Mouse (Mus musculus): Measurements from ENCODE around the gene Btbd2. TPM values are rescaled to one million over a fixed set of nuclear protein-coding genes. Genes with fewer than 3 reads are reported as not detected.

Gene Btbd2
- total and polyA plus RNA-seq, 3 experiments, result 43.1 to 81.8 TPM; not detected in 1

DNA sequence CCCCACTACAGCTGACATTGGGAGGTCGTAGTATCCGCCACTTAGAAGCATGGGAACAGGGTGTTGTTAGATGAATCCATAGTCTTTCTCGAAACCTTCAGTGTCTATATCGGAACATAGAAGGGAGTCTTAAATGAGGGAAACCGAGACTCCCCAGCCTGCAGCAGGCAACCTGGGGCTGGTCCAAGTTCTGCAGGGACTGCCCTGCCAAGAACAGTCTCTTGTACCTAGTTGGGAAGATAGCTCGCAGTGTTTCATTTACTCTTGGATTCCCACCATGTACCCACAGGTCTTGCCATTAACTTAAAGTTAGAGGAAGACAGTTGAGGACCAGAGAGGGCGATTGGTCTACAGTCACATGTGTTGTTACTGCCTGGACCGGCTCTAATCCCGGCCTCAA is 36.5 kb downstream of the Btbd2 start:
- peaks cover 28% of the 10 kb centered on the region for H3K79me2 ChIP-seq (ENCODE audit: control insufficient read depth, insufficient read depth, low read length, poor library complexity)
- no peaks in the 10 kb centered on the region for H3K9me3 ChIP-seq (replicated peaks; ENCODE audit: insufficient read depth, low read length)
- peaks cover 0 to 18% of the 10 kb centered on the region in 2 experiments; a peak in 2 of 4 replicates for H3K4me1 ChIP-seq (ENCODE audit: control insufficient read depth in 1 of 2, insufficient read depth in 2 of 2, low read length in 2 of 2)
- H3K4me3 ChIP-seq (ENCODE audit: control insufficient read depth in 1 of 2, insufficient read depth in 1 of 2, low read depth in 2 of 2, low read length in 2 of 2), result no peak overlapping the region
- no peak for TF ChIP-seq SIN3A (IDR thresholded peaks at IDR 0.05; ENCODE audit: low read length)
- no peak for TF ChIP-seq USF1 (IDR thresholded peaks at IDR 0.05; ENCODE audit: low read depth, low read length)
- no peak for TF ChIP-seq MAX (IDR thresholded peaks at IDR 0.05; ENCODE audit: low read length)
- no peak for TF ChIP-seq GATA1 (IDR thresholded peaks at IDR 0.05; ENCODE audit: low read depth, low read length)
- TF ChIP-seq NELFE (IDR thresholded peaks at IDR 0.05; ENCODE audit: low read depth, low read length), result no peak
- no peak for TF ChIP-seq TBP (IDR thresholded peaks at IDR 0.05; ENCODE audit: low read depth, low read length)
- no peak for TF ChIP-seq TCF12 (IDR thresholded peaks at IDR 0.05; ENCODE audit: low read depth, low read length)
- no peak for TF ChIP-seq CHD1 (IDR thresholded peaks at IDR 0.05; ENCODE audit: low read depth, low read length)
- no peak for TF ChIP-seq JUND (IDR thresholded peaks at IDR 0.05; ENCODE audit: low read depth, low read length)
- TF ChIP-seq MEF2A (IDR thresholded peaks at IDR 0.05; ENCODE audit: extremely low read depth, insufficient replicate concordance, low read depth, low read length, poor library complexity, severe bottlenecking), result no peak
- no peak for TF ChIP-seq ZNF384 (IDR thresholded peaks at IDR 0.05; ENCODE audit: low read depth, low read length)
- no peak for TF ChIP-seq ZC3H11A (IDR thresholded peaks at IDR 0.05; ENCODE audit: low read depth, low read length)
- no peak for TF ChIP-seq SMC3 (IDR thresholded peaks at IDR 0.05; ENCODE audit: low read depth, low read length)
- TF ChIP-seq CTCF (IDR thresholded peaks at IDR 0.05 in 2 of 3, conservative IDR thresholded peaks at IDR 0.05 in 1 of 3; ENCODE audit: control insufficient read depth in 1 of 3, insufficient read depth in 1 of 3, low read depth in 2 of 3, low read length in 3 of 3, poor library complexity in 1 of 3, severe bottlenecking in 1 of 3), result no peak
- no peak for TF ChIP-seq POLR2A (IDR thresholded peaks at IDR 0.05; ENCODE audit: control insufficient read depth in 1 of 2, insufficient read depth in 1 of 2, low read depth in 1 of 2, low read length in 2 of 2, poor library complexity in 1 of 2)
- TF ChIP-seq E2F4 (IDR thresholded peaks at IDR 0.05; ENCODE audit: borderline replicate concordance, low read depth, low read length), result no peak
- H3K27ac ChIP-seq (ENCODE audit: control insufficient read depth, low read depth, low read length), result no peak overlapping the region
- no peak overlapping the region for H3K9ac ChIP-seq (ENCODE audit: control insufficient read depth, low read depth, low read length, poor library complexity, severe bottlenecking)
- H3K27me3 ChIP-seq (ENCODE audit: control insufficient read depth in 1 of 2, insufficient read depth in 2 of 2, low read length in 2 of 2), result no peaks in the 10 kb centered on the region
- DNase-seq (ENCODE audit: low read depth, low spot score), result no peak
- 0 out of 4 replicates have a peak, but pooled peaks cover 0 to 2% of the 10 kb centered on the region in 2 experiments for H3K36me3 ChIP-seq (ENCODE audit: control insufficient read depth in 1 of 2, insufficient read depth in 2 of 2, low read length in 2 of 2)

GRCm38 (mm10) chr10:80619465-80620244 is 37.2 kb downstream of the Btbd2 start:
- Histone ChIP-seq H3K9ac (ENCODE audit: control insufficient read depth, low read depth, low read length, poor library complexity, severe bottlenecking) (no peak overlapping the region), H3K36me3 (ENCODE audit: control insufficient read depth in 1 of 2, insufficient read depth in 2 of 2, low read length in 2 of 2) (0 out of 4 replicates have a peak, but pooled peaks cover 0 to 2% of the 10 kb centered on the region in 2 experiments), H3K4me1 (ENCODE audit: control insufficient read depth in 1 of 2, insufficient read depth in 2 of 2, low read length in 2 of 2) (peaks cover 0 to 18% of the 10 kb centered on the region in 2 experiments; a peak in 2 of 4 replicates), H3K79me2 (ENCODE audit: control insufficient read depth, insufficient read depth, low read length, poor library complexity) (peaks cover 21% of the 10 kb centered on the region), H3K9me3 (replicated peaks; ENCODE audit: insufficient read depth, low read length) (no peaks in the 10 kb centered on the region), H3K27me3 (ENCODE audit: control insufficient read depth in 1 of 2, insufficient read depth in 2 of 2, low read length in 2 of 2) (no peaks in the 10 kb centered on the region), H3K27ac (ENCODE audit: control insufficient read depth, low read depth, low read length) (no peak overlapping the region), H3K4me3 (ENCODE audit: control insufficient read depth in 1 of 2, insufficient read depth in 1 of 2, low read depth in 2 of 2, low read length in 2 of 2) (no peak overlapping the region)
- no peak for DNase-seq (ENCODE audit: low read depth, low spot score)
- no peak for TF ChIP-seq RAD21 (IDR thresholded peaks at IDR 0.05; ENCODE audit: low read depth, low read length)
- TF ChIP-seq CHD1 (IDR thresholded peaks at IDR 0.05; ENCODE audit: low read depth, low read length), result no peak
- TF ChIP-seq MAZ (IDR thresholded peaks at IDR 0.05; ENCODE audit: low read depth, low read length), result no peak
- no peak for TF ChIP-seq NELFE (IDR thresholded peaks at IDR 0.05; ENCODE audit: low read depth, low read length)
- no peak for TF ChIP-seq ZMIZ1 (IDR thresholded peaks at IDR 0.05; ENCODE audit: low read depth, low read length)
- no peak for TF ChIP-seq MXI1 (IDR thresholded peaks at IDR 0.05; ENCODE audit: low read depth, low read length)
- no peak for TF ChIP-seq MYC (IDR thresholded peaks at IDR 0.05; ENCODE audit: low read depth, low read length)
- TF ChIP-seq CHD2 (IDR thresholded peaks at IDR 0.05; ENCODE audit: low read length), result no peak
- no peak for TF ChIP-seq GATA1 (IDR thresholded peaks at IDR 0.05; ENCODE audit: low read depth, low read length)
